Mouse (Mus musculus) spleen, adult 12 weeks (tissue): ENCODE results near the gene Hoxb1.

ENCODE experiments used
- DNase-seq: peaks from one replicate; pipeline ENCODE4 v3.0.0; 2022; ENCODE audit warnings: low spot score

The Hoxb1 gene

GRCm38 (mm10) chr11:96350341-96350624 lies 15.3 kb upstream of the Hoxb1 start, which contains the start of gene Hoxb2:
Hoxb2 (plus strand) TSS chr11:96350525.
- DNase-seq: no peak

GRCm38 (mm10) chr11:96350791-96351190 lies 14.8 kb upstream of the Hoxb1 start:
- DNase-seq: no peak

GRCm38 (mm10) chr11:96351312-96351711 lies 14.2 kb upstream of the Hoxb1 start:
- DNase-seq: no peak

GRCm38 (mm10) chr11:96351831-96352230 lies 13.7 kb upstream of the Hoxb1 start:
- no peak for DNase-seq

GRCm38 (mm10) chr11:96352691-96353521 lies 12.6 kb upstream of the Hoxb1 start:
- no peak for DNase-seq

- DNase-seq: no peak
These were observed 12.1 kb upstream of the Hoxb1 start for GRCm38 (mm10) chr11:96353522-96353841.

GRCm38 (mm10) chr11:96353939-96354338 lies 11.6 kb upstream of the Hoxb1 start:
- DNase-seq: no peak

GRCm38 (mm10) chr11:96354376-96354775 lies 11.2 kb upstream of the Hoxb1 start:
- DNase-seq: no peak

GRCm38 (mm10) chr11:96354801-96355311 lies 10.7 kb upstream of the Hoxb1 start:
- no peak for DNase-seq

- no peak for DNase-seq
These were observed 1.7 kb upstream of the Hoxb1 start for GRCm38 (mm10) chr11:96363807-96364206.

- DNase-seq: no peak
These were observed 815 bp downstream of the Hoxb1 start for GRCm38 (mm10) chr11:96366092-96367041.

GRCm38 (mm10) chr11:96367141-96367540 lies 1.6 kb downstream of the Hoxb1 start:
- no peak for DNase-seq

GRCm38 (mm10) chr11:96368686-96369085 lies 3.1 kb downstream of the Hoxb1 start:
- no peak for DNase-seq

- no peak for DNase-seq
These were observed 3.6 kb downstream of the Hoxb1 start for GRCm38 (mm10) chr11:96369140-96369539.

GRCm38 (mm10) chr11:96371726-96372125 lies 6.2 kb downstream of the Hoxb1 start:
- DNase-seq: no peak

GRCm38 (mm10) chr11:96372519-96372918 lies 7.0 kb downstream of the Hoxb1 start:
- DNase-seq: no peak

GRCm38 (mm10) chr11:96374810-96375209 lies 9.3 kb downstream of the Hoxb1 start:
- no peak for DNase-seq

- no peak for DNase-seq
These were observed 17.8 kb downstream of the Hoxb1 start for GRCm38 (mm10) chr11:96383381-96383780.

- DNase-seq: no peak
These were observed 22.1 kb downstream of the Hoxb1 start for GRCm38 (mm10) chr11:96387635-96388034.

GRCm38 (mm10) chr11:96396772-96397626 lies 31.4 kb downstream of the Hoxb1 start:
- DNase-seq: no peak

GRCm38 (mm10) chr11:96397806-96398335 lies 32.3 kb downstream of the Hoxb1 start:
- DNase-seq: no peak

GRCm38 (mm10) chr11:96399923-96400322 lies 34.4 kb downstream of the Hoxb1 start:
- DNase-seq: no peak
